Mouse (Mus musculus): ENCODE data around the gene Ptprd. TPM values are rescaled to one million over a fixed set of nuclear protein-coding genes. Genes with fewer than 3 reads are reported as not detected.
"Not testable (repeated sequence)": the region's sequence is repeated elsewhere in the genome, so short reads cannot be mapped to it uniquely, and the experiment has no call there.

Ptprd gene
- polyA plus RNA-seq, 1 experiment from 2014 or later: 1.0 TPM

- DNase-seq (ENCODE audit: low spot score): no peak
Observed at GRCm38 (mm10) chr4:76045650-76046049, 2166.1 kb downstream of the Ptprd start.

- DNase-seq (ENCODE audit: low spot score): no peak
Observed at GRCm38 (mm10) chr4:76044802-76045201, 2167.0 kb downstream of the Ptprd start.

GRCm38 (mm10) chr4:76037178-76037577 lies 2174.6 kb downstream of the Ptprd start:
- not testable (repeated sequence) for DNase-seq (ENCODE audit: low spot score)

- no peak for DNase-seq (ENCODE audit: low spot score)
Observed at GRCm38 (mm10) chr4:76025571-76026325, 2186.0 kb downstream of the Ptprd start.

- no peak for DNase-seq (ENCODE audit: low spot score)
Observed at GRCm38 (mm10) chr4:76024502-76024821, 2187.3 kb downstream of the Ptprd start.

GRCm38 (mm10) chr4:76023756-76024501 lies 2187.8 kb downstream of the Ptprd start:
- no peak for DNase-seq (ENCODE audit: low spot score)

- DNase-seq (ENCODE audit: low spot score): no peak
Observed at GRCm38 (mm10) chr4:76021670-76022069, 2190.1 kb downstream of the Ptprd start.

- DNase-seq (ENCODE audit: low spot score): no peak
Observed at GRCm38 (mm10) chr4:76015026-76015425, 2196.7 kb downstream of the Ptprd start.

GRCm38 (mm10) chr4:76014151-76014840 lies 2197.5 kb downstream of the Ptprd start:
- DNase-seq (ENCODE audit: low spot score): no peak

GRCm38 (mm10) chr4:76008580-76008979 lies 2203.2 kb downstream of the Ptprd start:
- DNase-seq (ENCODE audit: low spot score): no peak

GRCm38 (mm10) chr4:76007219-76007618 lies 2204.5 kb downstream of the Ptprd start:
- no peak for DNase-seq (ENCODE audit: low spot score)

- DNase-seq (ENCODE audit: low spot score): no peak
Observed at GRCm38 (mm10) chr4:76006717-76007116, 2205.0 kb downstream of the Ptprd start.

GRCm38 (mm10) chr4:76004161-76004560 lies 2207.6 kb downstream of the Ptprd start:
- DNase-seq (ENCODE audit: low spot score): no peak

GRCm38 (mm10) chr4:76000258-76000657 lies 2211.5 kb downstream of the Ptprd start:
- DNase-seq (ENCODE audit: low spot score): no peak

- DNase-seq (ENCODE audit: low spot score): no peak
Observed at GRCm38 (mm10) chr4:75995841-75996240, 2215.9 kb downstream of the Ptprd start.

GRCm38 (mm10) chr4:75994576-75994975 lies 2217.2 kb downstream of the Ptprd start:
- DNase-seq (ENCODE audit: low spot score): no peak

- no peak for DNase-seq (ENCODE audit: low spot score)
Observed at GRCm38 (mm10) chr4:75993092-75993491, 2218.7 kb downstream of the Ptprd start.

GRCm38 (mm10) chr4:75991621-75992245 lies 2220.0 kb downstream of the Ptprd start:
- DNase-seq (ENCODE audit: low spot score): no peak

- no peak for DNase-seq (ENCODE audit: low spot score)
Observed at GRCm38 (mm10) chr4:75974728-75975127, 2237.0 kb downstream of the Ptprd start.

GRCm38 (mm10) chr4:75973322-75973721 lies 2238.4 kb downstream of the Ptprd start:
- no peak for DNase-seq (ENCODE audit: low spot score)

GRCm38 (mm10) chr4:75969961-75970360 lies 2241.8 kb downstream of the Ptprd start:
- DNase-seq (ENCODE audit: low spot score): no peak

GRCm38 (mm10) chr4:75968618-75969017 lies 2243.1 kb downstream of the Ptprd start:
- DNase-seq (ENCODE audit: low spot score): no peak

All from thymus, postnatal 0 days (tissue).